Mouse (Mus musculus): ENCODE data around the gene Smug1. TPM values are rescaled to one million over a fixed set of nuclear protein-coding genes. Genes with fewer than 3 reads are reported as not detected.

Smug1 gene
- polyA plus RNA-seq, 1 experiment from 2014 or later, result 25.5 TPM

GRCm38 (mm10) chr15:103155366-103156321 is 11.2 kb downstream of the Smug1 start:
- Histone ChIP-seq H3K4me2 (ENCODE audit: low read length) (no peak overlapping the region), H3K9me3 (replicated peaks; ENCODE audit: control insufficient read depth, low read length, poor library complexity, severe bottlenecking) (no peaks in the 10 kb centered on the region), H3K27me3 (ENCODE audit: control insufficient read depth, insufficient read depth, low read depth, low read length) (no peaks in the 10 kb centered on the region), H3K9ac (ENCODE audit: low read depth, low read length) (0 out of 2 replicates have a peak overlapping the region, but pooled peaks have one; percentile 4), H3K4me1 (ENCODE audit: control insufficient read depth, insufficient read depth, low read length) (peaks cover 3% of the 10 kb centered on the region; the same call in 1 of the 2 replicates), H3K36me3 (ENCODE audit: control insufficient read depth, insufficient read depth, low read length) (no peaks in the 10 kb centered on the region; the same call in 1 of the 2 replicates), H3K27ac (ENCODE audit: low read length) (no peak overlapping the region), H3K4me3 (ENCODE audit: low read depth, low read length) (no peak overlapping the region)
- WGBS, result 25% methylated on average over 32 of the region's 32 CpGs
- ATAC-seq, result peak; percentile 27; the same call in 1 of the 2 replicates

- Histone ChIP-seq H3K4me2 (ENCODE audit: low read length) (no peak overlapping the region), H3K27ac (ENCODE audit: low read length) (no peak overlapping the region), H3K36me3 (ENCODE audit: control insufficient read depth, insufficient read depth, low read length) (no peaks in the 10 kb centered on the region; the same call in 1 of the 2 replicates), H3K4me1 (ENCODE audit: control insufficient read depth, insufficient read depth, low read length) (peaks cover 3% of the 10 kb centered on the region; the same call in 1 of the 2 replicates), H3K9me3 (replicated peaks; ENCODE audit: control insufficient read depth, low read length, poor library complexity, severe bottlenecking) (no peaks in the 10 kb centered on the region), H3K4me3 (ENCODE audit: low read depth, low read length) (no peak overlapping the region), H3K27me3 (ENCODE audit: control insufficient read depth, insufficient read depth, low read depth, low read length) (no peaks in the 10 kb centered on the region), H3K9ac (ENCODE audit: low read depth, low read length) (no peak overlapping the region)
- WGBS, result 88% methylated on average over 4 of the region's 4 CpGs
- ATAC-seq, result no peak
These were observed 13.8 kb downstream of the Smug1 start for GRCm38 (mm10) chr15:103152890-103153610.

- Histone ChIP-seq H3K27ac (ENCODE audit: low read length) (no peak overlapping the region), H3K4me3 (ENCODE audit: low read depth, low read length) (no peak overlapping the region), H3K9me3 (replicated peaks; ENCODE audit: control insufficient read depth, low read length, poor library complexity, severe bottlenecking) (no peaks in the 10 kb centered on the region), H3K9ac (ENCODE audit: low read depth, low read length) (no peak overlapping the region), H3K4me1 (ENCODE audit: control insufficient read depth, insufficient read depth, low read length) (peaks cover 6% of the 10 kb centered on the region), H3K4me2 (ENCODE audit: low read length) (no peak overlapping the region), H3K36me3 (ENCODE audit: control insufficient read depth, insufficient read depth, low read length) (no peaks in the 10 kb centered on the region; the same call in 1 of the 2 replicates), H3K27me3 (ENCODE audit: control insufficient read depth, insufficient read depth, low read depth, low read length) (no peaks in the 10 kb centered on the region)
- no peak for ATAC-seq
- WGBS, result 87% methylated on average over 3 of the region's 3 CpGs
These were observed 14.5 kb downstream of the Smug1 start for GRCm38 (mm10) chr15:103152371-103152770.

GRCm38 (mm10) chr15:103147779-103148178 is 19.1 kb downstream of the Smug1 start:
- Histone ChIP-seq H3K27ac (ENCODE audit: low read length) (no peak overlapping the region; the same call in 1 of the 2 replicates), H3K4me2 (ENCODE audit: low read length) (peak overlapping the region; percentile 53; the same call in 1 of the 2 replicates), H3K36me3 (ENCODE audit: control insufficient read depth, insufficient read depth, low read length) (no peaks in the 10 kb centered on the region), H3K9ac (ENCODE audit: low read depth, low read length) (no peak overlapping the region), H3K27me3 (ENCODE audit: control insufficient read depth, insufficient read depth, low read depth, low read length) (peaks cover 13% of the 10 kb centered on the region), H3K9me3 (replicated peaks; ENCODE audit: control insufficient read depth, low read length, poor library complexity, severe bottlenecking) (no peaks in the 10 kb centered on the region), H3K4me1 (ENCODE audit: control insufficient read depth, insufficient read depth, low read length) (peaks cover 8% of the 10 kb centered on the region), H3K4me3 (ENCODE audit: low read depth, low read length) (no peak overlapping the region)
- peak; percentile 38; the same call in 1 of the 2 replicates for ATAC-seq
- 44% methylated on average over 9 of the region's 9 CpGs for WGBS

GRCm38 (mm10) chr15:103147422-103147690 is 19.5 kb downstream of the Smug1 start:
- Histone ChIP-seq H3K27ac (ENCODE audit: low read length) (peak overlapping the region; percentile 12), H3K27me3 (ENCODE audit: control insufficient read depth, insufficient read depth, low read depth, low read length) (peaks cover 13% of the 10 kb centered on the region), H3K4me2 (ENCODE audit: low read length) (peak overlapping the region; percentile 53), H3K36me3 (ENCODE audit: control insufficient read depth, insufficient read depth, low read length) (no peaks in the 10 kb centered on the region), H3K9ac (ENCODE audit: low read depth, low read length) (peak overlapping the region; percentile 38; the same call in 1 of the 2 replicates), H3K9me3 (replicated peaks; ENCODE audit: control insufficient read depth, low read length, poor library complexity, severe bottlenecking) (no peaks in the 10 kb centered on the region), H3K4me1 (ENCODE audit: control insufficient read depth, insufficient read depth, low read length) (peaks cover 8% of the 10 kb centered on the region), H3K4me3 (ENCODE audit: low read depth, low read length) (peak overlapping the region; percentile 43)
- WGBS, result 18% methylated on average over 3 of the region's 3 CpGs
- ATAC-seq, result peak; percentile 65

- WGBS, result under 1% methylated on average over 51 of the region's 57 CpGs
These were observed 20.1 kb downstream of the Smug1 start for GRCm38 (mm10) chr15:103146627-103147421.

GRCm38 (mm10) chr15:103145635-103146299 is 21.1 kb downstream of the Smug1 start:
- H3K27me3 ChIP-seq (ENCODE audit: control insufficient read depth, insufficient read depth, low read depth, low read length), result peaks cover 13% of the 10 kb centered on the region
- ATAC-seq, result no peak
- no peak overlapping the region for H3K4me2 ChIP-seq (ENCODE audit: low read length)

More at GRCm38 (mm10) chr15:103146627-103147421, 20.1 kb downstream of the Smug1 start:
- Histone ChIP-seq H3K36me3 (ENCODE audit: control insufficient read depth, insufficient read depth, low read length) (no peaks in the 10 kb centered on the region), H3K27ac (ENCODE audit: low read length) (peak overlapping the region; percentile 12), H3K27me3 (ENCODE audit: control insufficient read depth, insufficient read depth, low read depth, low read length) (peaks cover 13% of the 10 kb centered on the region), H3K9me3 (replicated peaks; ENCODE audit: control insufficient read depth, low read length, poor library complexity, severe bottlenecking) (no peaks in the 10 kb centered on the region), H3K9ac (ENCODE audit: low read depth, low read length) (peak overlapping the region; percentile 38), H3K4me3 (ENCODE audit: low read depth, low read length) (peak overlapping the region; percentile 43), H3K4me2 (ENCODE audit: low read length) (peak overlapping the region; percentile 53), H3K4me1 (ENCODE audit: control insufficient read depth, insufficient read depth, low read length) (peaks cover 8% of the 10 kb centered on the region)
- ATAC-seq, result peak; percentile 81

GRCm38 (mm10) chr15:103144176-103144575 is 22.7 kb downstream of the Smug1 start:
- Histone ChIP-seq H3K36me3 (ENCODE audit: control insufficient read depth, insufficient read depth, low read length) (no peaks in the 10 kb centered on the region), H3K9me3 (replicated peaks; ENCODE audit: control insufficient read depth, low read length, poor library complexity, severe bottlenecking) (no peaks in the 10 kb centered on the region), H3K9ac (ENCODE audit: low read depth, low read length) (no peak overlapping the region), H3K27me3 (ENCODE audit: control insufficient read depth, insufficient read depth, low read depth, low read length) (peaks cover 13% of the 10 kb centered on the region), H3K4me2 (ENCODE audit: low read length) (no peak overlapping the region), H3K27ac (ENCODE audit: low read length) (no peak overlapping the region), H3K4me3 (ENCODE audit: low read depth, low read length) (no peak overlapping the region), H3K4me1 (ENCODE audit: control insufficient read depth, insufficient read depth, low read length) (peaks cover 8% of the 10 kb centered on the region)
- no peak for ATAC-seq
- 54% methylated on average over 3 of the region's 3 CpGs for WGBS

More at GRCm38 (mm10) chr15:103145635-103146299, 21.1 kb downstream of the Smug1 start:
- no peaks in the 10 kb centered on the region for H3K9me3 ChIP-seq (replicated peaks; ENCODE audit: control insufficient read depth, low read length, poor library complexity, severe bottlenecking)
- peaks cover 8% of the 10 kb centered on the region for H3K4me1 ChIP-seq (ENCODE audit: control insufficient read depth, insufficient read depth, low read length)
- WGBS, result 70% methylated on average over 11 of the region's 11 CpGs
- no peak overlapping the region for H3K4me3 ChIP-seq (ENCODE audit: low read depth, low read length)
- H3K36me3 ChIP-seq (ENCODE audit: control insufficient read depth, insufficient read depth, low read length), result no peaks in the 10 kb centered on the region
- no peak overlapping the region for H3K9ac ChIP-seq (ENCODE audit: low read depth, low read length)
- H3K27ac ChIP-seq (ENCODE audit: low read length), result no peak overlapping the region

Data from midbrain, embryonic 16.5 days (tissue).